Mouse (Mus musculus) testis, postnatal 14 days (tissue): ENCODE results near the gene Leng1.

ENCODE experiments used
- DNase-seq: peaks from one replicate; pipeline ENCODE4 v3.0.0; 2021; ENCODE audit warnings: low spot score

Leng1 gene

GRCm38 (mm10) chr7:3691919-3692318 is 26.3 kb upstream of the Leng1 start:
- no peak for DNase-seq

- no peak for DNase-seq
Observed at GRCm38 (mm10) chr7:3685400-3686187, 20.0 kb upstream of the Leng1 start.

GRCm38 (mm10) chr7:3684698-3685097 is 19.1 kb upstream of the Leng1 start:
- DNase-seq: no peak

GRCm38 (mm10) chr7:3683908-3684550 is 18.4 kb upstream of the Leng1 start:
- no peak for DNase-seq

- DNase-seq: no peak
Observed at GRCm38 (mm10) chr7:3677342-3677741, 11.7 kb upstream of the Leng1 start, which contains the start of gene Tmc4. Gene Tmc4 (minus strand): TSS chr7:3677553.

GRCm38 (mm10) chr7:3676371-3676770 is 10.7 kb upstream of the Leng1 start:
- no peak for DNase-seq

GRCm38 (mm10) chr7:3675228-3675548 is 9.5 kb upstream of the Leng1 start:
- DNase-seq: no peak

GRCm38 (mm10) chr7:3674507-3675227 is 9.0 kb upstream of the Leng1 start:
- DNase-seq: peak; percentile 65

- no peak for DNase-seq
Observed at GRCm38 (mm10) chr7:3666921-3667391, 1.3 kb upstream of the Leng1 start.

- no peak for DNase-seq
Observed at GRCm38 (mm10) chr7:3664524-3665214, 971 bp downstream of the Leng1 start.

- DNase-seq: no peak
Observed at GRCm38 (mm10) chr7:3658578-3658977, 7.1 kb downstream of the Leng1 start.

- no peak for DNase-seq
Observed at GRCm38 (mm10) chr7:3656966-3657365, 8.7 kb downstream of the Leng1 start.

- DNase-seq: no peak
Observed at GRCm38 (mm10) chr7:3646641-3647040, 19.0 kb downstream of the Leng1 start.

GRCm38 (mm10) chr7:3646188-3646587 is 19.5 kb downstream of the Leng1 start:
- no peak for DNase-seq

- DNase-seq: no peak
Observed at GRCm38 (mm10) chr7:3645488-3646025, 20.1 kb downstream of the Leng1 start.

GRCm38 (mm10) chr7:3644672-3645487 is 20.8 kb downstream of the Leng1 start, which contains the start of gene Cnot3:
Gene Cnot3 (plus strand): TSS chr7:3645268.
- DNase-seq: peak; percentile 100

GRCm38 (mm10) chr7:3644348-3644671 is 21.3 kb downstream of the Leng1 start:
- DNase-seq: peak; percentile 29

GRCm38 (mm10) chr7:3643843-3644242 is 21.8 kb downstream of the Leng1 start:
- no peak for DNase-seq

- DNase-seq: no peak
Observed at GRCm38 (mm10) chr7:3643412-3643811, 22.2 kb downstream of the Leng1 start.

GRCm38 (mm10) chr7:3630478-3630815 is 35.2 kb downstream of the Leng1 start:
- DNase-seq: no peak
